Mouse (Mus musculus) frontal cortex, adult (tissue): ENCODE measurements around the gene Iqcb1.

ENCODE experiments used
- ATAC-seq: cut with Nextera tagmentation; 2 replicates; pipeline ENCODE4 v1.9.2; 2017; ENCODE audit warnings: mild to moderate bottlenecking, moderate library complexity, mixed read lengths; ENCODE audit not compliant: low TSS enrichment

Gene Iqcb1

DNA sequence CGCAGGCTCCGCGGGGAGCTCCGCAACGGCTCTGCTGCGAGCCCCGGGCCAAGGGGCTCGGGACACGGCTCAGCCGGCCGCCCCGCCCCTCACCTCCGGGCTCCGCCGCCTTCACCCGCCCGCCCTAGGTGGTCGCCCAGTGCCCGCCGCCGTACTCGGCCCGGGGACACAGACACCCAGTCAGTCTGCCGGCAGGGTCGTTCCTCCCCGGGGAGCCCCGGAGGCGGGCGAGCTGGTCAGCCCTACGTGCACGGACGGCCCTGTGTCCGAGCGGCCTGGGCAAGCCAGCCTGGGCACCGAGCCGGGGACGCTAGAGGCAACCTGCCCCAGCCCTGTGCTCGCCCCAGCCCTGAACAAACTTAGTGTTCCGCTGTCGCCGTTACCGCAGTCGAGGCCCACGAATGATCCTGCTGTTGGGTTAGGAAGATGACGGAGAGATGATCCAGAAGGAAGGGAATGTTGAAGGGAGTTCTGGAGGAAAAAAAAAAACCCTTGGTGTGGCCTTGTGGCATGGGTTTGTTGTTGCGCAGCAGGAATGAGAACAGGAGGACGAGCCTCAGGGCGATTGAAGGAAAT is 47.2 kb downstream of the Iqcb1 start:
- ATAC-seq, result peak; percentile 25

DNA sequence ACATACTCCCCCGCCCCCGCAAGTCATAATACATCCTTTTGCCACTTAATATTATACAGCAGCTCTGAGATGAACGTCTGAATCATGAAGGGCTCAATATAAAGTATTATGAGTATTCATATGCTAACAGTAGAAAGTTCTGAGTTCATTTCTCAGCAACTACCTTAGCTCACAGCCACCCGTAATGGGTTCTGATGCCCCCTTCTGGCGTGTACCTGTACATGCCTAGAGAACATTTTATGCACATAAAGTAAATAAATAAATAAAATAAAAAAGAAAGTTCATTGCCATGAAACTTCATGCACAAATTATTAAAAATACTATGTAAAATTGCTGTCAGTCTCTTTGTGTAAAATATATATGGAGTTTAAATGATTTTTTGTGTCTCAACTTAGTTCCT is 49.1 kb downstream of the Iqcb1 start:
- no peak for ATAC-seq

DNA sequence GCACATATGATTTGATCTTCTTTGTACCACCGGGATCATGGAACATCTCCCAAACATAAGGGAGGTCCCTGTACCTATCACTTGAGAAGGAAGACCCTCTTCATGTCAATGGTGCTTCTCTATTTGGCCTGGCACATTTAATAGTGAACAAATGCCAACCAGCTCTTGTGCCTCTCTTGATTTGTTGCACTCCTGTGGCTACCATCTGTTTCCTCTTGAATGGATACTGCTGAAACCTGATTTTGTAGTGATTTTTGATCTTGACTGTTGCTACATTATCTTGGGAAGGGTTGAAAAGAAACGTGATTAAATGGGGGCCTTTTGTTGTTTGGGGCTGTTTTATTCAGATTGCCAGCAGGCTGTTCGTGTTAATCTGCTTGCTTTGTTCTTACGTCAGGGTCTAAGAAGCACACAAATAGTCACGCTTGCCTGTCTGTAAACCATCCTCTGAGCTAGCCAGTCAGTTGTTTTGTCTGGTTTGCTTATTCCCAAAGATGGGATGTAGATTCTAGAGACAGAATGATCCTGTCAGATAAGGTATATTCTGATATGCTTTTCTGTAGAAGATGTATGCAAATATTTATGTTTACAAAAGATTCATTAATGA is 54.7 kb downstream of the Iqcb1 start:
- no peak for ATAC-seq

DNA sequence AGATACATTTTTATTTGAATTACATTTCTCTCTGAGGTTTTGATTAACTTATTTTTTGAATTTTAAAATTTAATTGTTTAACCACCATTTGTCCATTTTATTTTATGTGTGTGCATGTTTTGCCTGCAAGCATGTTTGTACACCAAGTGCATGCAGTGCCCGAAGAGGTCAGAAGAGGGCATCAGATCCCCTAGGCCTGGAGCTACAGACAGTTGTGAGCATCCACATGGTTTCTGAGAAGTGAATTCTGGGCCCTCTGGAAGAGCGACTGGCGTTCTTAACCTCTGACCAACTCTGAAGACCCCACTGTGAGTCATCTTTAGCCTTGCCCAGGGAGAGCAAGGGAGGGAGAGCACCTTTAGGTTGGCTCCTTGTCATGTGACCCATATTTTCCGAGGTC is 56.7 kb downstream of the Iqcb1 start:
- no peak for ATAC-seq

DNA sequence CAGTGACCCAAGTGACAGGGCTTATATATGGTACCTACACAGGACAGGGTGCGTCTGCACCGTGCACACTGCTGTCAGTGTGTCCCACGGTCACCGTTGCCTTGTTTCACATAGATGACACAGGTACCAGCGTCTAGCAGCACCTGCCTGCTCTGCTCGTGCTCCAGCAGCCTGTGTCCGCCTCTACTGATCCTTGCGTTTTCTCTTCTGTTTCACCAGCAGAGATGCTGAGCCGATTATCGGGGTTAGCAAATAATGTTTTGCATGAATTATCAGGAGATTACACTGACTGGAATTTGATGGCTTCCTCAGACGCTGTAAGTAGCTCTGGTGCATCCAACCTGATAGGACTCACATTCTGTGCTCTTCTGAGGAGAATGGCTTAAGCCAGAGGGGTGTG is 57.7 kb downstream of the Iqcb1 start:
- ATAC-seq, result no peak

DNA sequence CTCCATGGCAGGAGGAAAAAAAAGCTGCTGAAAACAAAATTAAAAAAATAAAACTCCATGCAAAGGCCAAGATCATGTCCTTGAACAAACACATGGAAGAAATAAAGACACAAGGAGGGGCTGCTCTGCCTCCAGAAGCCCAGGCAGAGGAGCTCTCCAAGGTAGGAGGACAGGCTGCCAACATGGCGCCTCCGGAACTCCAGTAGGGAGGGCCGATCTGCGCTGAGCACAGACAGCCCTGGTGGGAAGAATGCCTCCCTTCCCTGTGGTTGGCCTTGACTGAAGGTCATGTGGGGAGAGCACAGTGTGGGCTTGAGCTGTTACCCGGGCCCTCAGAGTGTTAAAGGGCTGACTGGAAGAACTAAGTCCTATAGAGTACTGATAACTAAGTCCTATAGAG is 59.4 kb downstream of the Iqcb1 start:
- ATAC-seq, result no peak

DNA sequence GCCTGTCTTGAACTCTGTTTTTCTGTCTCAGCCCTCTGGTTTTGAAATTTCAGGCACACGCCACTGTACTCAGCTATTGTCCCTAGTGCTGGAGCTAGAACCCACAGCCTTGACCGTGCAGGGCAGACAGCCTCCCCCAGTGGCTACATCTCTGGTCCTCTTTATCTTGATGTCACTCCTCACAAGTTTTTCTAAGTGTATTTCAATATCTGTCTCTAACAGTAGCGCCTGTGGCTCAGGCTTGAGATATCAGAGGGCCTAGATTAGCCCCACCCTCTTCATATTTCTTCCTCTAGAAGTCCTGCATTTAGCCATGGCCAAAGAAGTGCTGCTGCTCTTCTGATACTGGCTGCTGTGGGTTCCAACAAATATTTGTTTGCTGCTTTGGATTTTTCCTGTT is 62.4 kb downstream of the Iqcb1 start:
- ATAC-seq, result no peak

DNA sequence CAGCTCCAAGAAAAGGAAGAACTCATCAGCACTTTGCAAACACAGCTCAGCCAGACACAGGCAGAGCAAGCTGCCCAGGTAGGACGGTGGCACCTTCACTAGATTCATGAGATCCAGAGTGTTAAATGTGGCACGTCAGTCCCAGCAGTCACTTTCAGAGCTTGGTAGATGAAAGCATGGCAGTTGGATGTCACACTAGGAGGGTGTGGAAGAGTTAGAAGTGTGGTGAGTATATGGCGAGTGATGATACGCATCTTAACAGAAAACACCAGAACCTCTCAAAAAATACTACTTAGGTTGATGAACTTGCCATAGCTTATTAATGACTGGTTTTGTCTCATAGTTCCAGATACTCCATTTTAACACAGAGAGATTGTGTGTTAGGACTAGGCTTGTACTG is 63.2 kb downstream of the Iqcb1 start:
- no peak for ATAC-seq

DNA sequence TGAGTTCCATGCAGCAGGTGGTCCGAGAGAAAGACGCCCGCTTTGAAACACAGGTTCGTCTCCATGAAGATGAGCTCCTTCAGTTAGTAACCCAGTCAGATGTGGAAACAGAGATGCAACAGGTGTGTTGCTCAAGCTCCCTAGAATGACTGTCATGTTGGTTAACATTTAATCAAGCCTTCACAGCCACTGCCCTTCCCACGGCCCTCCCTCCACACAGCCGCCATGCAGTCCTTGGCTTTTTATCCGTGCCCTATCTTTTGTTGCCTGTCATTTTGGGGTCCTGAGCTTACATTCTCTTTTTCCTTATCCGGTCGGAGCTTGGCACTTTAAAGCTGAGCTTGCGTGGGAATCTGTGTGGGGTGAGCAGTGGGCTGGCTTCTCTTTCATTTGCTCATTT is 65.1 kb downstream of the Iqcb1 start:
- ATAC-seq, result no peak

DNA sequence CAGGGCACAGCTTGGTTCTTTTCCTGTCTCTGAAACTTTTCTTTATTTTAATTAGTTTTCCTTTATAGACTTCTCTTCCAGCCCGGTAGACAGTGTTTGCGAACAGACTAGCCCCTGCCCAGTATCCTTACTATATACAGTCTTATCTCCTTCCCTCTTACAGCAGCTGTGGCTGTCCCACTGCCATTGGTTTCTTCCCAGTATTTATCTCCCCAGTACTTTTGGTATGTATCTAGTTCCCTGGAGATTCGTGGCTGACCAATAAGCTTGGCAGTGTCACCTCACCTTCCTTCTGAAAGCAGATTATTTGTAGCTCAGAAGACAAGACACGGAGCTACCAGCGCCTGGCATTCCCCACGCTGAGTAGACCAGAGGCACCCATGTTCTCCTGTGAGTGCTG is 68.5 kb downstream of the Iqcb1 start:
- no peak for ATAC-seq

DNA sequence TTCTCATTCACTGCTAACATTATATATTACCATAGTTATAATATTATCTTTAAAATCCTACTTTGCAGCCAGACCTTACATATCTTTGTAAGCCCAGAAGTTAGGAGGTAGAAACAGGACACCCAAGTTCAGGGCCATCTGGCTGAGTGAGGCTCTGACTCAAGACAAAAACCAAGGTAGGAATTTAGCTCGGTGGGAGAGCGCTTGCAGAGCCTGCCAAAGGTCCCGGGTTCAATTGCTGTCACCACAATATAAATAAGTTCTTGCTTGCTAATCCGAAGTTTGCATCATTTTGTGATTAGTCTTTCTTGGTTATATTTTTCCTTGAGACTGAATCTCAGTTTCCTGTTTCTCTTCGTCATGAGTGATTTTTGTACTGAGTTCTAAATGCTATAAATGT is 75.0 kb downstream of the Iqcb1 start:
- ATAC-seq, result no peak

DNA sequence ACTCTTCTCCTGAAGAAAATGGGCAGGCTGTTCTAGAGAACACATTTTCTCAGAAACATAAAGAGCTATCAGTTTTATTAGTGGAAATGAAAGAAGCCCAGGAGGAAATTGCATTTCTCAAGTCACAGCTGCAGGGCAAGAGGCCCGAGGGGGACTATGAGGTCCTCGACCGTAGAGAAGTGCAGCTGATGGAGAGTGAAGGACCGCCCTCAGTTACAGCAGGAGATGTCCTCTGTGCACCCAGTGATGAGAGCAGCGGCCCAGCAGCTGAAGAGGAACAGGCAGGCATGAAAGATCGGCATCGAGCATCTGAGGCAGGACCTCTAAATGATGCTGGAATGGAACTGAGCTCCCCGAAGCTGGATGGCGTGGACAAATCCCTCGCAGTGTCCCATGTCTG is 83.7 kb downstream of the Iqcb1 start:
- no peak for ATAC-seq

DNA sequence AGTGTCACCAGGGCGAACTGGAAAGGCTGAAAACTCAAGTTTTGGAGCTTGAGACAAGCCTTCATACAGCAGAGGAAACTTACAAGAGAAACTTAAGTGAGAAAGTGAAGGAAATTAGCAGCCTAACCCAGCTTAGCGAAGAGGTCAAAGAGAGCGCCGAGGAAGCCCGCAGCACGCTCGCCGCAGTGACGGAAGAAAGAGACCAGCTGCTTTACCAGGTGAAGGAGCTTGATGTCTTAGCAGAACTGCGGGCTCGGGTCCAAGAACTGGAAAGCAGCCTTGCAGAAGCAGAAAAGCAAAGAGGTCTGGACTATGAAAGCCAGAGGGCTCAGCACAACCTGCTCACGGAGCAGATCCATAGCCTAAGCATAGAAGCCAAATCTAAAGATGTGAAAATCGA is 84.1 kb downstream of the Iqcb1 start:
- ATAC-seq, result no peak

DNA sequence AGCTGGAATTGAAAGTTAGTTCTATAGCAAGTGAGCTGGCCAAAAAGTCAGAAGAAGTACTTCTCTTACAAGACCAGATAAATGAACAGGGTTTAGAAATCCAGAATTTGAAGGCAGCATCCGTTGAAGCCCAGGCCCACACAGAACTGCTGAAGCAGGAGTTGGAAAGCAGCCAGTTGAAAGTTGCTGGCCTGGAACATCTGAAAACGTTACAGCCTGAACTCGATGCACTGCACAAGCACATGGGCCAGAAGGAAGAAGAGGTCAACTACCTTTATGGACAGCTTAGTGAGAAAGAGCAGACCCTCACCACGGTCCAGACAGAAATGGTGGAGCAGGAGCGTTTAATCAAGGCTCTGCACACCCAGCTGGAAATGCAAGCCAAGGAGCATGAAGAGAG is 86.0 kb downstream of the Iqcb1 start:
- ATAC-seq, result no peak

DNA sequence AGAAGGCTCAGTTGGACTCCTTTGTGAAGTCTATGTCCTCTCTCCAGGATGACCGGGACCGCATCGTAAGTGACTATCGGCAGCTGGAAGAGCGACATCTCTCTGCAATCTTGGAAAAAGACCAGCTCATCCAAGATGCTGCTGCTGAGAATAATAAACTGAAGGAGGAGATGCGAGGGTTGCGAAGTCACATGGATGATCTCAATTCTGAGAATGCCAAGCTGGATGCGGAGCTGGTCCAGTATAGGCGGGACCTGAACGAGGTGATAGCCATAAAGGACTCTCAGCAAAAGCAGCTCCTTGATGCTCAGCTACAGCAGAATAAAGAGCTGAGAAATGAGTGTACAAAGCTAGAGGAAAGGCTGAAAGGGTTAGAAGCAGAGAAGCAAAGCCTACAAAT is 90.3 kb downstream of the Iqcb1 start:
- peak; percentile 56 for ATAC-seq

DNA sequence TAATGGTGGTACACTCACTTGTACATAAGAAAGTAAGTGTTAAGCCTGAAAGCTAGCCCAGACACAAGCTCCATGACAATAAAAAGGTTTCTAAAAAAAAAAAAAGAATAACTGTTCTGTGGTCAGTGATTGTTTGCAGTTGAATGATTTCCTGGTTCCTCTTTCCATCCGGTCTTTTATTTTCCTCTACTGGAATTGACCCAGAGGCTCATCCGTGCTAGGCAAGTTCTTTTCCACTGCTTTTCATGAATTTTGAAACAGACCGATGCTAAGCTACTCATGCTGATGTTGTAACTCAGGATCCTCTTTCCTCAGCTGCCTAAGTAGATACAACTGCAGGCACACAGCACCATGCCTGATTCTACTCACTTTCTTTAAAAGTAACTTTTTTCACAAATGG is 92.2 kb downstream of the Iqcb1 start:
- no peak for ATAC-seq

DNA sequence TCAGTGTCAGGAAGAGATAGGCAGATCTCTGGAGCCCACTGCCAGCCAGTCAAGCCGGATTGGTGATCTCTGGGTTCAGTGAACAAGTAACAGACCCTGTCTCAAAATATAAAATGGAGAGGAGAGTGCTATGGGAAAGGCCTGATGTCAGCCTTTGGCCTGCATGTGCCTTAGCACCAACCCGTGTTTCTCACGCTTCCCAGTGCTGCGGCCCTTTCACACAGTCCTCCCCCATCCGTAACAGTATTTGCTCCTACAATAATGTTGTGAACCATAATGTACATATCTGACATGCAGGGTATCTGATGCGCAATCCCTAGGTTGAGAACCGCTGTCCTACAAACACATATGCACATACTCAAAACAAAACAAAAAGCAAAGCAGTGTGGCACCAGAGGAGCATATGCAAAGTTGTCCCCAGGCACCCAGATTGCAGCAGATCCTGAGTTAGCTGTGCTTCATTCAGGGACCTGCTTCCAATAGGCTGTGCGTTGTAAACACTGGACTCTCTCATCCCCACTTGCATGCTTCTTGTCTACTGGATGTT is 93.0 kb downstream of the Iqcb1 start:
- no peak for ATAC-seq

DNA sequence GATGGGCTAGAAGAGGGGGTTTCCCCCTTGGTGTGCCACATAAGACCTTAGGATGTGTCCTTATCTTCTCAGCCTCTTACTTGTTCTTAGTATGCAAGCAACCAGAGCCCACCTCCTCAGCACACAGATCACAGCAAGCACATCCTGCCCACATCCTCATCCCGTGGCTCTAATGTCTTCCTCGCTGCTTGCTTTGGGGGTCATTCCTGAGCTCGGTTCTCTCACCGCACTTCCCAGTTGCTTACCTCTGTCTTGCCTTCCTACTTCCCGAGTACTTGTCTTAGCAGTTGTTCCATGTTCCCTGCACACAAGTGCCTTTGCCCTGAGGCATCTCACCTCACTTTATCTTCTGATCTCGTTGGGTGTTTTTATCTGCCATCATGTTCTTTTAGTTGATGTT is 93.8 kb downstream of the Iqcb1 start:
- no peak for ATAC-seq
